Mouse (Mus musculus) hindbrain, postnatal 0 days (tissue): Measurements from ENCODE around the gene Selp. TPM values are rescaled to one million over a fixed set of nuclear protein-coding genes. Genes with fewer than 3 reads are reported as not detected.

Source experiments
- ATAC-seq: fragments of 200-750 bp; cut with Nextera tagmentation; 2 replicates; pipeline ENCODE4 v1.8.0; 2017; ENCODE audit warnings: mild to moderate bottlenecking, moderate TSS enrichment, moderate library complexity
- DNase-seq: peaks from one replicate; pipeline ENCODE4 v3.0.0-alpha.2; 2015; ENCODE audit warnings: low spot score
- H3K27ac ChIP-seq: fragments of 300-500 bp; sonication (generic); 2 replicates; pipeline ENCODE4 v1.5.1; 2014; ENCODE audit warnings: mild to moderate bottlenecking
- H3K27me3 ChIP-seq: fragments of 300-500 bp; sonication (generic); 2 replicates; pipeline ENCODE4 v1.6.1; 2014; ENCODE audit warnings: low read length, mixed read lengths; ENCODE audit not compliant: insufficient read depth
- H3K36me3 ChIP-seq: fragments of 300-500 bp; sonication (generic); 2 replicates; pipeline ENCODE4 v1.6.1; 2014; ENCODE audit warnings: low read length, mixed read lengths; ENCODE audit not compliant: insufficient read depth
- H3K4me1 ChIP-seq: fragments of 300-500 bp; sonication (generic); 2 replicates; pipeline ENCODE4 v1.6.1; 2014; ENCODE audit warnings: antibody characterized with exemption, low read length, mixed read lengths; ENCODE audit not compliant: insufficient read depth
- H3K4me2 ChIP-seq: fragments of 300-500 bp; sonication (generic); 2 replicates; pipeline ENCODE4 v1.6.1; 2014; ENCODE audit warnings: low read depth, mild to moderate bottlenecking, low read length, moderate library complexity, mixed read lengths
- H3K4me3 ChIP-seq: fragments of 300-500 bp; sonication (generic); 2 replicates; pipeline ENCODE4 v1.5.1; 2014; ENCODE audit warnings: low read length
- H3K9ac ChIP-seq: fragments of 300-500 bp; sonication (generic); replicated peaks from 2 replicates; pipeline ENCODE4 v1.6.1; 2014; ENCODE audit warnings: mild to moderate bottlenecking, low read length, moderate library complexity, mixed read lengths
- H3K9me3 ChIP-seq: fragments of 300-500 bp; sonication (generic); 2 replicates; pipeline ENCODE4 v1.6.1; 2016; ENCODE audit warnings: low read length, mixed read lengths
- CTCF ChIP-seq: IDR thresholded peaks from 2 replicates; pipeline ENCODE4 v1.5.1; 2016; ENCODE audit warnings: antibody characterized with exemption, control low read depth, low read depth
- WGBS: fragments of 180-500 bp; shearing (Covaris S2); extraction: QIAGEN DNeasy Blood & Tissue Kit; methylation state at CpG from one replicate; pipeline ENCODE4 v1.1.7; 2014; 5-methylcytosine and 5-hydroxymethylcytosine counted together
- polyA plus RNA-seq: library from polyadenylated mRNA; unstranded; fragments of >200 nt; fragmentation: Nextera tagmentation; extraction: Ambion mirVana; gene quantifications from 2 replicates; pipeline ENCODE4 v1.2.1, GENCODE M21; 2015
- total RNA-seq: library from RNA; depleted of rRNA; stranded (reverse); fragments of >200 nt; gene quantifications from 2 replicates; pipeline ENCODE4 v1.2.3, GENCODE M21; 2014; rRNA removed

Selp gene
- not detected in 2 replicates for total RNA-seq
- polyA plus RNA-seq = 0.18 TPM in 1 of 2 replicates, not detected in the other

- ATAC-seq = no peak
- TF ChIP-seq CTCF = no peak
- no peak within 1 kb of the TSS for H3K4me3 ChIP-seq
- H3K9ac ChIP-seq = no peak within 1 kb of the TSS
- no peaks in the 10 kb centered on the region for H3K4me1 ChIP-seq
- 77% methylated on average over 8 of the region's 8 CpGs for WGBS
- no peaks in the 10 kb centered on the region for H3K36me3 ChIP-seq
- H3K9me3 ChIP-seq = no peaks in the 10 kb centered on the region
- no peak for DNase-seq
- no peaks in the 10 kb centered on the region for H3K27me3 ChIP-seq
- no peak within 1 kb of the TSS for H3K4me2 ChIP-seq
- H3K27ac ChIP-seq = no peak within 1 kb of the TSS
Observed at GRCm38 (mm10) chr1:164114947-164115493, at the start of gene Selp. Gene Selp (plus strand): TSS chr1:164115264.

- DNase-seq (no peak), ATAC-seq (no peak)
- Histone ChIP-seq H3K36me3 (no peaks in the 10 kb centered on the region), H3K4me3 (no peak overlapping the region), H3K9me3 (no peaks in the 10 kb centered on the region), H3K4me2 (no peak overlapping the region), H3K4me1 (no peaks in the 10 kb centered on the region), H3K27ac (no peak overlapping the region), H3K27me3 (no peaks in the 10 kb centered on the region), H3K9ac (no peak overlapping the region)
- no peak for TF ChIP-seq CTCF
Observed at GRCm38 (mm10) chr1:164069261-164069660, 45.8 kb upstream of the Selp start.

GRCm38 (mm10) chr1:164070461-164070860 is 44.6 kb upstream of the Selp start:
- no peaks in the 10 kb centered on the region for H3K27me3 ChIP-seq
- H3K36me3 ChIP-seq = no peaks in the 10 kb centered on the region
- H3K4me3 ChIP-seq = no peak overlapping the region
- no peak for DNase-seq
- no peak for ATAC-seq
- 92% methylated on average over 4 of the region's 4 CpGs for WGBS
- H3K9ac ChIP-seq = no peak overlapping the region
- H3K4me2 ChIP-seq = no peak overlapping the region
- no peaks in the 10 kb centered on the region for H3K4me1 ChIP-seq
- no peak for TF ChIP-seq CTCF
- H3K9me3 ChIP-seq = no peaks in the 10 kb centered on the region
- H3K27ac ChIP-seq = no peak overlapping the region

GRCm38 (mm10) chr1:164071111-164071510 is 44.0 kb upstream of the Selp start:
- Histone ChIP-seq H3K36me3 (no peaks in the 10 kb centered on the region), H3K4me1 (no peaks in the 10 kb centered on the region), H3K27ac (no peak overlapping the region), H3K4me3 (no peak overlapping the region), H3K4me2 (no peak overlapping the region), H3K9ac (no peak overlapping the region), H3K27me3 (no peaks in the 10 kb centered on the region), H3K9me3 (no peaks in the 10 kb centered on the region)
- WGBS = 90% methylated on average over 7 of the region's 7 CpGs
- ATAC-seq = no peak
- TF ChIP-seq CTCF = no peak
- no peak for DNase-seq

GRCm38 (mm10) chr1:164072001-164072400 is 43.1 kb upstream of the Selp start:
- H3K27me3 ChIP-seq = no peaks in the 10 kb centered on the region
- no peak overlapping the region for H3K9ac ChIP-seq
- H3K4me3 ChIP-seq = no peak overlapping the region
- no peak for DNase-seq
- no peak for TF ChIP-seq CTCF
- H3K36me3 ChIP-seq = no peaks in the 10 kb centered on the region
- H3K4me1 ChIP-seq = no peaks in the 10 kb centered on the region
- H3K27ac ChIP-seq = no peak overlapping the region
- no peaks in the 10 kb centered on the region for H3K9me3 ChIP-seq
- no peak overlapping the region for H3K4me2 ChIP-seq
- no peak for ATAC-seq
- 94% methylated on average over 4 of the region's 4 CpGs for WGBS

GRCm38 (mm10) chr1:164073091-164073490 is 42.0 kb upstream of the Selp start:
- Histone ChIP-seq H3K9me3 (no peaks in the 10 kb centered on the region), H3K4me2 (no peak overlapping the region), H3K27ac (no peak overlapping the region), H3K4me3 (no peak overlapping the region), H3K4me1 (no peaks in the 10 kb centered on the region), H3K9ac (no peak overlapping the region), H3K27me3 (no peaks in the 10 kb centered on the region), H3K36me3 (no peaks in the 10 kb centered on the region)
- DNase-seq (no peak), ATAC-seq (no peak)
- WGBS = 86% methylated on average over 9 of the region's 9 CpGs
- TF ChIP-seq CTCF = no peak

- 90% methylated on average over 7 of the region's 7 CpGs for WGBS
Observed at GRCm38 (mm10) chr1:164073803-164074202, 41.3 kb upstream of the Selp start.

More at GRCm38 (mm10) chr1:164073803-164074202, 41.3 kb upstream of the Selp start:
- no peaks in the 10 kb centered on the region for H3K9me3 ChIP-seq
- no peaks in the 10 kb centered on the region for H3K27me3 ChIP-seq
- H3K27ac ChIP-seq = no peak overlapping the region
- H3K4me1 ChIP-seq = no peaks in the 10 kb centered on the region
- no peak for TF ChIP-seq CTCF
- H3K4me3 ChIP-seq = no peak overlapping the region
- H3K4me2 ChIP-seq = no peak overlapping the region
- H3K9ac ChIP-seq = no peak overlapping the region
- H3K36me3 ChIP-seq = no peaks in the 10 kb centered on the region
- DNase-seq (no peak), ATAC-seq (no peak)
